Mouse (Mus musculus) heart, embryonic 10.5 days (tissue): ENCODE results near the gene Tra2a. TPM values are rescaled to one million over a fixed set of nuclear protein-coding genes. Genes with fewer than 3 reads are reported as not detected.

Source experiments
- DNase-seq: peaks from one replicate; pipeline ENCODE4 v3.0.0-alpha.2; 2017; ENCODE audit warnings: low spot score
- H3K27ac ChIP-seq: fragments of 300-500 bp; sonication (generic); 2 replicates; pipeline ENCODE4 v1.5.1; 2016; ENCODE audit warnings: mild to moderate bottlenecking
- H3K27me3 ChIP-seq: fragments of 300-500 bp; sonication (generic); 2 replicates; pipeline ENCODE4 v1.6.1; 2016; ENCODE audit warnings: mild to moderate bottlenecking; ENCODE audit not compliant: poor library complexity, insufficient read depth, severe bottlenecking
- H3K36me3 ChIP-seq: fragments of 300-500 bp; sonication (generic); 2 replicates; pipeline ENCODE4 v1.6.1; 2016; ENCODE audit warnings: mild to moderate bottlenecking, moderate library complexity
- H3K4me1 ChIP-seq: fragments of 300-500 bp; sonication (generic); 2 replicates; pipeline ENCODE4 v1.6.1; 2016; ENCODE audit warnings: mild to moderate bottlenecking
- H3K4me3 ChIP-seq: fragments of 300-500 bp; sonication (generic); 2 replicates; pipeline ENCODE4 v1.5.1; 2016; ENCODE audit warnings: mild to moderate bottlenecking, moderate library complexity
- H3K9me3 ChIP-seq: fragments of 300-500 bp; sonication (generic); 2 replicates; pipeline ENCODE4 v1.6.1; 2016; ENCODE audit warnings: mild to moderate bottlenecking, moderate library complexity
- WGBS: fragments of 180-500 bp; shearing (Covaris S2); methylation state at CpG from one replicate; pipeline ENCODE4 v1.1.7; 2016; 5-methylcytosine and 5-hydroxymethylcytosine counted together
- polyA plus RNA-seq: library from polyadenylated mRNA; unstranded; fragments of >200 nt; fragmentation: Nextera tagmentation; extraction: Ambion mirVana; gene quantifications from 2 replicates; pipeline ENCODE4 v1.2.1, GENCODE M21; 2016

Tra2a gene
- polyA plus RNA-seq, 1 experiment from 2014 or later = 87.2 TPM

- Histone ChIP-seq H3K36me3 (no peaks in the 10 kb centered on the region), H3K4me3 (no peak overlapping the region), H3K27ac (no peak overlapping the region), H3K9me3 (no peaks in the 10 kb centered on the region), H3K27me3 (no peaks in the 10 kb centered on the region), H3K4me1 (peaks cover 19% of the 10 kb centered on the region; the same call in 1 of the 2 replicates)
- no peak for DNase-seq
- WGBS = 87% methylated on average over 3 of the region's 3 CpGs
These were observed 38.1 kb downstream of the Tra2a start for GRCm38 (mm10) chr6:49225728-49226123.

DNA sequence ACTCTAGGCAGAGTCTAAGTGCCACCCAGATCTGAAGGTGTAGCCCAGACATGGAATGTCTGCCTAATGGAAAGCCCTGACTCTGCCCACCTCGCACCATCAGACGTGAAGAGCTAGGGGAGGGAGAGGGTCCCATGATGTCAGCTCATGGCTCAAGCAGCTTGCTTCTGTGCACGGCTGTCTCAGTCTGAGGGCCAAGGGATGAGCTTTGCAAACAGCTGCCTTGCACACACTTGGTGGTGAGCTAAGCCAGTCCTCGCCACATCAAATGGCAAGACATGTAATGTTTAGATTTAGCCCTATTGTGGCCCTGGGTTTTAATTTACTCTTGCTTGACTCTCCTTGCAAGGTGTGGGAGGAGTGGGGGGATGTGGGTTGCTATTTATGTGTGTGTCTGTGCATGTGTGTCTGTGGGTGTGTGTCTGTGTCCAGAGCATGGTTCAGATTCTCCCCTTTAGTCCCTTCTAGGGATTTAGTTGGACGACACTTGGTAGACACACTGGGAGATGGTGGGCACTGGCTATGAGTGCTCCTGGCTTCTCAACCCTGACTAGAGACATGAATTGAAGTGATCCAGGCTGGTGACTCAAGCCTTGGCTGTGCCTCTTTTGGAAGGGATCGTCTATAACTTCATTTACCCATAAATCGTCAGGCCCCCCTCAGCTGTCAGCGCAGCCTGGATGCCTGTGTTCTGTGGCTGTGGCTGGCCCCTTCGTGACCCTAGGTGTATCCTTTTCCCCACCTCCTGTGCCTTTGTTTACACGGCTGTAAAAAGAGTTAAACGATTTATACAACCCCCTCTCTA lies 38.7 kb downstream of the Tra2a start:
- H3K4me3 ChIP-seq = no peak overlapping the region
- DNase-seq = peak; percentile 10
- H3K4me1 ChIP-seq = peaks cover 23% of the 10 kb centered on the region; the same call in 1 of the 2 replicates
- H3K27me3 ChIP-seq = no peaks in the 10 kb centered on the region
- no peaks in the 10 kb centered on the region for H3K9me3 ChIP-seq
- 65% methylated on average over 11 of the region's 11 CpGs for WGBS
- H3K27ac ChIP-seq = no peak overlapping the region
- H3K36me3 ChIP-seq = no peaks in the 10 kb centered on the region

GRCm38 (mm10) chr6:49221906-49222305 lies 41.9 kb downstream of the Tra2a start:
- no peaks in the 10 kb centered on the region for H3K27me3 ChIP-seq
- DNase-seq = peak; percentile 80
- peak overlapping the region; percentile 59; the same call in 1 of the 2 replicates for H3K27ac ChIP-seq
- peak overlapping the region; percentile 35 for H3K4me3 ChIP-seq
- H3K9me3 ChIP-seq = no peaks in the 10 kb centered on the region
- under 1% methylated on average over 7 of the region's 7 CpGs for WGBS
- no peaks in the 10 kb centered on the region for H3K36me3 ChIP-seq
- H3K4me1 ChIP-seq = peaks cover 25% of the 10 kb centered on the region; the same call in 1 of the 2 replicates

- WGBS = 3% methylated on average over 16 of the region's 16 CpGs
- peak overlapping the region; percentile 85 for H3K27ac ChIP-seq
- peaks cover 18% of the 10 kb centered on the region; the same call in 1 of the 2 replicates for H3K4me1 ChIP-seq
- peak; percentile 74 for DNase-seq
- no peaks in the 10 kb centered on the region for H3K9me3 ChIP-seq
- peak overlapping the region; percentile 52 for H3K4me3 ChIP-seq
- H3K27me3 ChIP-seq = no peaks in the 10 kb centered on the region
- no peaks in the 10 kb centered on the region for H3K36me3 ChIP-seq
These were observed 43.8 kb downstream of the Tra2a start for GRCm38 (mm10) chr6:49219920-49220604.

GRCm38 (mm10) chr6:49219001-49219560 lies 44.8 kb downstream of the Tra2a start:
- 17% methylated on average over 4 of the region's 4 CpGs for WGBS

DNA sequence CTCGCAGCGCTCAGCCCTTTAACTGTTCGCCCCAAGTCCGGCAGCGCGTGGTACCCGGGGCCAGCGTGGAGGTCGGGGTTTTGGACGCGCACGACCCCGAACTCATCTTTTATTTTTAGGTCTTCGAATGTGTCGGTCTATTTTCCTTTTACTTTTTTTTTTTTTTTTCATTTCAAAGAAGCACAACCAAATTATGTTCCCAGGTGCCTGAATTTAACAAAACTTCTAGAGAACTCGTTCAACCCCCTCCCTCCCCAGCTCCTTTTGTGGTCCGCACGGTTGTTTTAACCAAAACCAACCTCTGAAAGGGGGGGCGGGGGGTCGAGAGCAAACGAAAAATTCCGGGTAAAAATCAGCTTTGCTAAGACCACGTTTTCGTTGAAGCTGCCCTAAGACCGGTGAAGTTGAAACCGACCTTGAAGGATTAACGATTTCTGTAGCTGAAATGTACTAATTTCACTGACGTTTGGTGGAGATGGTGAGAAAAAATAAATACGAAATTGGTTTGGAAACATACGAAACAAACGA lies 45.5 kb downstream of the Tra2a start:
- H3K36me3 ChIP-seq = no peaks in the 10 kb centered on the region
- H3K27me3 ChIP-seq = no peaks in the 10 kb centered on the region
- H3K9me3 ChIP-seq = no peaks in the 10 kb centered on the region
- under 1% methylated on average over 31 of the region's 31 CpGs for WGBS
- peak overlapping the region; percentile 99 for H3K27ac ChIP-seq
- peaks cover 14% of the 10 kb centered on the region; the same call in 1 of the 2 replicates for H3K4me1 ChIP-seq
- DNase-seq = no peak
- H3K4me3 ChIP-seq = peak overlapping the region; percentile 99

More at GRCm38 (mm10) chr6:49219001-49219560, 44.8 kb downstream of the Tra2a start:
- no peaks in the 10 kb centered on the region for H3K27me3 ChIP-seq
- 0 out of 2 replicates have a peak overlapping the region, but pooled peaks have one; percentile 85 for H3K27ac ChIP-seq
- H3K36me3 ChIP-seq = no peaks in the 10 kb centered on the region
- no peaks in the 10 kb centered on the region for H3K9me3 ChIP-seq
- DNase-seq = no peak
- H3K4me1 ChIP-seq = peaks cover 14% of the 10 kb centered on the region; the same call in 1 of the 2 replicates
- H3K4me3 ChIP-seq = peak overlapping the region; percentile 99; the same call in 1 of the 2 replicates

DNA sequence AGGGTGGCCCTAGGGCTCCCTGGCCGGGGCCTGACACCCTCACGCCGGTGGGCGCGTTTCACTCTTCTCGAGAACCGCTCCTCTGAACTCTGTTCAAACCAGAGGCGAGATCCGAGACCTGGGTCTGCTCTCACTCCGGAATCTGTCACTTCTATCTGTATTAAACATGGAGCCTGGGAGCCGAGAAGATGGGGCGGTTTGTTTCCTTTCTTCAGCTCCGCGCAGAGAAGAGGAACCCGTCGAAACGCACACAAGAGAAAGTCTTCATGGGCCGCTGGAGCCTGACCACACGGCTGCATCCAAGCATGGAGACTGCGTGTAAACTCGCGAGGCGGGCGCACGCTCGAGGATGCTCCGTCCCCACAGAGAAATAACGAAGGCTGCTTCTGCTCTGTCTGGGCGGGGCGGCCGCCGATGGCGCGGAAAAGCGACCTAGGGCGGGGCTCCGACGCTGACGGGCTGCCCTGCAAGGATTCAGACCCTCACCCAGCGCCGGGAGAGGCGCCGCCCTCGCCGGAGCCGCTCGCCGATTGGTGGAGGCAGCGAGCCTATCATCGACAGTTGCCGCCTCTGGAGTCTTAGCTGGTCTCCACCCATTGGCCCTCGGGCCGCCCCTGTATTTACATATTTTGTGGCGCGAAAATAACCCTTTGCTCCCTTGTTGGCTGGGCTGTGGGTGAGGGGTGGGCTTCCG lies 46.1 kb downstream of the Tra2a start:
- WGBS = 0% methylated on average over 56 of the region's 56 CpGs
- Histone ChIP-seq H3K36me3 (no peaks in the 10 kb centered on the region), H3K4me1 (peaks cover 17% of the 10 kb centered on the region; the same call in 1 of the 2 replicates), H3K9me3 (no peaks in the 10 kb centered on the region), H3K27ac (peak overlapping the region; percentile 99), H3K27me3 (no peaks in the 10 kb centered on the region), H3K4me3 (peak overlapping the region; percentile 99)
- DNase-seq = peak; percentile 100

DNA sequence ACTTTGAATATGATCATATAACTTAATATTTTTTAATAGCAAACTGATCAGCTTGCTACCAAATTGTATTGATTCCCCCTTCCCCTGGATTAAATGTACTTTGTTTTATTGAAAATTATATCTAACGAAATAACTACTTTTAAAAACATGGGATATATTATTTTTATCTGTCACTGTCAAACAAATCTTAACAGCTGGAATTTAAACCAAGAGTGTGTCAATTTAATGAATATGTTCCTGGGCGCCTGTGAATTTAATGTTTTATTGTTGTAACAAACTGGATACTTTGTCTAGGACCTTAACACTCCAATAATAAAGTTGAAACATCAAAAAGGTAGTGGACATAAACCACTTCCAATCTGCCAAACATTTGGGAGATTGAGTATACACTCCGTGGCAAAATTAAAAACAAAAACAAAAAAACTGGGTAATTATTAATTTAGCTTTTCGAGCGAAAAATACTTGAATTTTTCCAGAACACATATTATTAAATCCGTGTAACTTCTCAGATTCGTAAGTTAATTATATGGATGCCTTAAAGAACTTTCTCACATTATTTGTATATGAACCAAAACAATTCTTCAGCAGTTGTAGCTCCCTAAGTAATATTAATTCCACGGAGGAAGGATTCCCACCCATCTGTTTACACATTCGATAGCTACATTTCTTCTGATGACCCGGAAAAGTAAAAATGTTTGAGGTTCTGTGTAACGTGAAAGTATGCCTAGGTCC lies 46.9 kb downstream of the Tra2a start:
- H3K4me1 ChIP-seq = peaks cover 19% of the 10 kb centered on the region; the same call in 1 of the 2 replicates
- whole genome bisulfite sequencing = 1% methylated on average over 11 of the region's 11 CpGs
- no peak for DNase-seq
- no peaks in the 10 kb centered on the region for H3K9me3 ChIP-seq
- H3K36me3 ChIP-seq = no peaks in the 10 kb centered on the region
- no peaks in the 10 kb centered on the region for H3K27me3 ChIP-seq
- H3K27ac ChIP-seq = peak overlapping the region; percentile 99
- H3K4me3 ChIP-seq = peak overlapping the region; percentile 99

DNA sequence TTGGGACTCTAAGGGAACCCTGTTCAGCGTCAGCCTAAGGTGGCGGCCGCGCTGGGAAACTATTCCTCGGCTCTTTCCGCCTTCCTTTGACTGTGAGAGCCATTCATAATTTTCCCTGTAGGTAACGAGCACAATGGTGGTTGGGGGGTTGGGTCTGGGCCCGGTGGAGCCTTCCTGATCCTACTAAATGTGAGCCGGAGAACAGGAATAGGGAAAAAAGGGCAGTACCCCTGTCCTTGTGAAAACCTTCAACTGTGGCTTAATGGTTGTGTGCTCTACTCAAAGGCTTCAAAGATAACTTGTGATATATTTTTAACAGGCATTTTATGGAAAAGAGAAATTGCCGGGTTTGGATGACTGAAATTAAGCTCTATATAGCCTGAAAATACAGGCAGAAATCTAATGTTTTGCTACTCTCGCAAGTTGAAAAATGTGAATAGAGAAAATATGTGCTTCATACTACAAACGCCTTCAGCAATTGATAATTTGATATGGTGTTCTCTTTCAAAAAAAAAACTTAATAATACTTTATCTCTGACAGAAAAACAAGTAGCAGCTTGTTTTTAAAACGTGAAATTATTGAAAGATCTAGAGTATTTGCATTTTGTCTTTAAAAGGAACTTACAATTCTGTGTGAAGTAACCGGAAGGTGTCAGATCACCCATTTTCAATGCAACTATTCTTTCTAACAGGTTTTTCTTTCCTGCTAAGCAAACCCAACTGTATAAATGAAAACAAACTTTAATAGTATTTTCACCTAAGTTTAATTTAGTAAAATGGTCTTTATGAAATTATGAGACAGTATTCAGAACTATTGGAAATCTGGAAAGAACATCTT lies 47.9 kb downstream of the Tra2a start:
- no peaks in the 10 kb centered on the region for H3K36me3 ChIP-seq
- H3K27me3 ChIP-seq = no peaks in the 10 kb centered on the region
- H3K4me3 ChIP-seq = peak overlapping the region; percentile 99
- no peak for DNase-seq
- peak overlapping the region; percentile 99 for H3K27ac ChIP-seq
- H3K4me1 ChIP-seq = peaks cover 24% of the 10 kb centered on the region
- WGBS = 1% methylated on average over 14 of the region's 14 CpGs
- H3K9me3 ChIP-seq = no peaks in the 10 kb centered on the region

- no peaks in the 10 kb centered on the region for H3K36me3 ChIP-seq
- H3K27me3 ChIP-seq = no peaks in the 10 kb centered on the region
- no peaks in the 10 kb centered on the region for H3K9me3 ChIP-seq
- peak within 1 kb of the TSS; percentile 99 for H3K27ac ChIP-seq
- DNase-seq = peak; percentile 98
- under 1% methylated on average over 67 of the region's 68 CpGs for WGBS
- peaks cover 29% of the 10 kb centered on the region for H3K4me1 ChIP-seq
- H3K4me3 ChIP-seq = peak within 1 kb of the TSS; percentile 99
These were observed 48.7 kb downstream of the Tra2a start, which contains the start of gene Igf2bp3 for GRCm38 (mm10) chr6:49214928-49215747. TSS of gene Igf2bp3 (minus strand) at chr6:49214957.
